Mouse (Mus musculus) regulatory T cell (primary cell): Measurements from ENCODE around the gene R3hdm2.

Source experiments
- in situ Hi-C: fragments of 300-600 bp; cut with MboI, MseI; formaldehyde crosslinking; loops from one replicate; pipeline ENCODE4 v1.15.1; 2025; ENCODE audit warnings: high pct_unique_total_duplicates

R3hdm2 gene

GRCm38 (mm10) chr10:127491128-127491512 lies 111.0 kb downstream of the R3hdm2 start:
- in situ Hi-C loops, result no loop called here

- in situ Hi-C loops, result no loop called here
Measured at GRCm38 (mm10) chr10:127492118-127492517, 112.0 kb downstream of the R3hdm2 start.

- in situ Hi-C loops, result no loop called here
Measured at GRCm38 (mm10) chr10:127496156-127496555, 116.0 kb downstream of the R3hdm2 start.

GRCm38 (mm10) chr10:127499516-127499915 lies 119.4 kb downstream of the R3hdm2 start:
- in situ Hi-C loops, result no loop called here

- in situ Hi-C loops, result no loop called here
Measured at GRCm38 (mm10) chr10:127500042-127500441, 119.9 kb downstream of the R3hdm2 start.

GRCm38 (mm10) chr10:127500894-127501893 lies 121.1 kb downstream of the R3hdm2 start, which contains the start of gene Stac3:
Stac3 (plus strand) TSS chr10:127501686.
- in situ Hi-C loops, result no loop called here

GRCm38 (mm10) chr10:127508239-127508638 lies 128.1 kb downstream of the R3hdm2 start:
- in situ Hi-C loops, result loop anchor here (5.0 kb wide), 1 partner anchor 34 kb away; no protein-coding TSS in a partner anchor

GRCm38 (mm10) chr10:127509051-127509836 lies 129.1 kb downstream of the R3hdm2 start:
- in situ Hi-C loops, result loop anchor here (5.0 kb wide), 1 partner anchor 33 kb away; no protein-coding TSS in a partner anchor

- in situ Hi-C loops, result loop anchor here (5.0 kb wide), 1 partner anchor 32 kb away; no protein-coding TSS in a partner anchor
Measured at GRCm38 (mm10) chr10:127509837-127510701, 129.9 kb downstream of the R3hdm2 start.

- in situ Hi-C loops, result no loop called here
Measured at GRCm38 (mm10) chr10:127510895-127511617, 130.9 kb downstream of the R3hdm2 start.

GRCm38 (mm10) chr10:127511634-127512306 lies 131.6 kb downstream of the R3hdm2 start:
- in situ Hi-C loops, result no loop called here

GRCm38 (mm10) chr10:127512307-127512666 lies 132.2 kb downstream of the R3hdm2 start:
- in situ Hi-C loops, result no loop called here

- in situ Hi-C loops, result no loop called here
Measured at GRCm38 (mm10) chr10:127512813-127513212, 132.7 kb downstream of the R3hdm2 start.

- in situ Hi-C loops, result no loop called here
Measured at GRCm38 (mm10) chr10:127513501-127514091, 133.5 kb downstream of the R3hdm2 start.

GRCm38 (mm10) chr10:127514111-127514698 lies 134.1 kb downstream of the R3hdm2 start:
- in situ Hi-C loops, result no loop called here

GRCm38 (mm10) chr10:127514764-127515163 lies 134.6 kb downstream of the R3hdm2 start, which contains the start of gene Ndufa4l2:
Ndufa4l2 (plus strand) TSS chr10:127514967.
- in situ Hi-C loops, result no loop called here

GRCm38 (mm10) chr10:127515271-127515982 lies 135.3 kb downstream of the R3hdm2 start:
- in situ Hi-C loops, result no loop called here

GRCm38 (mm10) chr10:127515983-127516459 lies 135.9 kb downstream of the R3hdm2 start:
- in situ Hi-C loops, result no loop called here
